Mouse (Mus musculus): Measurements from ENCODE around the gene Pmvk. TPM values are rescaled to one million over a fixed set of nuclear protein-coding genes. Genes with fewer than 3 reads are reported as not detected.

Pmvk gene
- polyA plus RNA-seq (2014; fragmentation: Nextera tagmentation; extraction: Ambion mirVana) = 50.4 and 50.5 TPM in 2 replicates

- no peaks in the 10 kb centered on the region for H3K36me3 ChIP-seq (ENCODE audit: control insufficient read depth, insufficient read depth, low read length)
- no peak within 1 kb of the TSS for H3K27ac ChIP-seq (ENCODE audit: low read length)
- no peak within 1 kb of the TSS for H3K4me3 ChIP-seq (ENCODE audit: low read depth, low read length)
- no peaks in the 10 kb centered on the region for H3K4me1 ChIP-seq (ENCODE audit: control insufficient read depth, insufficient read depth, low read length)
- ATAC-seq (ENCODE audit: insufficient number of reproducible peaks, insufficient read depth, low FRiP score, low read depth) = no peak
- WGBS = 48% methylated on average over 10 of the region's 10 CpGs
- no peaks in the 10 kb centered on the region for H3K9me3 ChIP-seq (ENCODE audit: control insufficient read depth, low read depth, low read length)
- H3K4me2 ChIP-seq (replicated peaks; ENCODE audit: low read depth, low read length) = no peak within 1 kb of the TSS
- H3K27me3 ChIP-seq (ENCODE audit: control insufficient read depth, insufficient read depth, low read length) = no peaks in the 10 kb centered on the region
- H3K9ac ChIP-seq (replicated peaks; ENCODE audit: low read depth, low read length) = no peak within 1 kb of the TSS
Observed at GRCm38 (mm10) chr3:89454401-89455177, at the start of gene Pmvk. Gene Pmvk, plus strand, starts transcription at chr3:89454541.

- H3K4me1 ChIP-seq (ENCODE audit: control insufficient read depth, insufficient read depth, low read length) = peaks cover 4% of the 10 kb centered on the region; the same call in 1 of the 2 replicates
- no peaks in the 10 kb centered on the region for H3K9me3 ChIP-seq (ENCODE audit: control insufficient read depth, low read depth, low read length)
- peaks cover 12% of the 10 kb centered on the region; the same call in 1 of the 2 replicates for H3K36me3 ChIP-seq (ENCODE audit: control insufficient read depth, insufficient read depth, low read length)
- no peaks in the 10 kb centered on the region for H3K27me3 ChIP-seq (ENCODE audit: control insufficient read depth, insufficient read depth, low read length)
- no peak overlapping the region for H3K9ac ChIP-seq (replicated peaks; ENCODE audit: low read depth, low read length)
- WGBS = 87% methylated on average over 6 of the region's 6 CpGs
- no peak overlapping the region for H3K27ac ChIP-seq (ENCODE audit: low read length)
- H3K4me3 ChIP-seq (ENCODE audit: low read depth, low read length) = no peak overlapping the region
- ATAC-seq (ENCODE audit: insufficient number of reproducible peaks, insufficient read depth, low FRiP score, low read depth) = no peak
- no peak overlapping the region for H3K4me2 ChIP-seq (replicated peaks; ENCODE audit: low read depth, low read length)
Observed at GRCm38 (mm10) chr3:89406887-89407286, 47.5 kb upstream of the Pmvk start.

- H3K4me1 ChIP-seq (ENCODE audit: control insufficient read depth, insufficient read depth, low read length) = peaks cover 4% of the 10 kb centered on the region; the same call in 1 of the 2 replicates
- no peak for ATAC-seq (ENCODE audit: insufficient number of reproducible peaks, insufficient read depth, low FRiP score, low read depth)
- H3K36me3 ChIP-seq (ENCODE audit: control insufficient read depth, insufficient read depth, low read length) = peaks cover 3% of the 10 kb centered on the region
- WGBS = 62% methylated on average over 16 of the region's 16 CpGs
- H3K27ac ChIP-seq (ENCODE audit: low read length) = no peak overlapping the region
- H3K4me2 ChIP-seq (replicated peaks; ENCODE audit: low read depth, low read length) = no peak overlapping the region
- no peaks in the 10 kb centered on the region for H3K27me3 ChIP-seq (ENCODE audit: control insufficient read depth, insufficient read depth, low read length)
- no peak overlapping the region for H3K4me3 ChIP-seq (ENCODE audit: low read depth, low read length)
- no peak overlapping the region for H3K9ac ChIP-seq (replicated peaks; ENCODE audit: low read depth, low read length)
- H3K9me3 ChIP-seq (ENCODE audit: control insufficient read depth, low read depth, low read length) = no peaks in the 10 kb centered on the region
Observed at GRCm38 (mm10) chr3:89408448-89408847, 45.9 kb upstream of the Pmvk start.

- Histone ChIP-seq H3K9me3 (ENCODE audit: control insufficient read depth, low read depth, low read length) (no peaks in the 10 kb centered on the region), H3K36me3 (ENCODE audit: control insufficient read depth, insufficient read depth, low read length) (peaks cover 10% of the 10 kb centered on the region), H3K4me3 (ENCODE audit: low read depth, low read length) (no peak overlapping the region), H3K9ac (replicated peaks; ENCODE audit: low read depth, low read length) (no peak overlapping the region), H3K4me1 (ENCODE audit: control insufficient read depth, insufficient read depth, low read length) (peaks cover 4% of the 10 kb centered on the region; the same call in 1 of the 2 replicates), H3K27me3 (ENCODE audit: control insufficient read depth, insufficient read depth, low read length) (no peaks in the 10 kb centered on the region), H3K27ac (ENCODE audit: low read length) (no peak overlapping the region), H3K4me2 (replicated peaks; ENCODE audit: low read depth, low read length) (no peak overlapping the region)
- 93% methylated on average over 3 of the region's 3 CpGs for WGBS
- ATAC-seq (ENCODE audit: insufficient number of reproducible peaks, insufficient read depth, low FRiP score, low read depth) = no peak
Observed at GRCm38 (mm10) chr3:89409701-89410100, 44.6 kb upstream of the Pmvk start.

GRCm38 (mm10) chr3:89410864-89411263 lies 43.5 kb upstream of the Pmvk start:
- Histone ChIP-seq H3K36me3 (ENCODE audit: control insufficient read depth, insufficient read depth, low read length) (peaks cover 20% of the 10 kb centered on the region), H3K9me3 (ENCODE audit: control insufficient read depth, low read depth, low read length) (no peaks in the 10 kb centered on the region), H3K27me3 (ENCODE audit: control insufficient read depth, insufficient read depth, low read length) (no peaks in the 10 kb centered on the region), H3K4me2 (replicated peaks; ENCODE audit: low read depth, low read length) (peak overlapping the region; percentile 78), H3K27ac (ENCODE audit: low read length) (no peak overlapping the region), H3K4me3 (ENCODE audit: low read depth, low read length) (peak overlapping the region; percentile 62), H3K9ac (replicated peaks; ENCODE audit: low read depth, low read length) (peak overlapping the region; percentile 48; the same call in 1 of the 2 replicates), H3K4me1 (ENCODE audit: control insufficient read depth, insufficient read depth, low read length) (peaks cover 4% of the 10 kb centered on the region; the same call in 1 of the 2 replicates)
- no peak for ATAC-seq (ENCODE audit: insufficient number of reproducible peaks, insufficient read depth, low FRiP score, low read depth)
- WGBS = 78% methylated on average over 10 of the region's 10 CpGs

- Histone ChIP-seq H3K9me3 (ENCODE audit: control insufficient read depth, low read depth, low read length) (no peaks in the 10 kb centered on the region), H3K9ac (replicated peaks; ENCODE audit: low read depth, low read length) (peak within 1 kb of the TSS; percentile 48), H3K27ac (ENCODE audit: low read length) (peak within 1 kb of the TSS; percentile 39; the same call in 1 of the 2 replicates), H3K4me1 (ENCODE audit: control insufficient read depth, insufficient read depth, low read length) (peaks cover 9% of the 10 kb centered on the region; the same call in 1 of the 2 replicates), H3K4me2 (replicated peaks; ENCODE audit: low read depth, low read length) (peak within 1 kb of the TSS; percentile 78), H3K4me3 (ENCODE audit: low read depth, low read length) (peak within 1 kb of the TSS; percentile 62), H3K27me3 (ENCODE audit: control insufficient read depth, insufficient read depth, low read length) (no peaks in the 10 kb centered on the region), H3K36me3 (ENCODE audit: control insufficient read depth, insufficient read depth, low read length) (peaks cover 26% of the 10 kb centered on the region)
- peak; percentile 99 for ATAC-seq (ENCODE audit: insufficient number of reproducible peaks, insufficient read depth, low FRiP score, low read depth)
- WGBS = 6% methylated on average over 28 of the region's 28 CpGs
Observed at GRCm38 (mm10) chr3:89411490-89412393, 42.6 kb upstream of the Pmvk start, which contains the start of gene Flad1. Gene Flad1, minus strand, starts transcription at chr3:89411870.

- no peak overlapping the region for H3K9ac ChIP-seq (replicated peaks; ENCODE audit: low read depth, low read length)
- peaks cover 26% of the 10 kb centered on the region for H3K36me3 ChIP-seq (ENCODE audit: control insufficient read depth, insufficient read depth, low read length)
- no peaks in the 10 kb centered on the region for H3K9me3 ChIP-seq (ENCODE audit: control insufficient read depth, low read depth, low read length)
- no peak overlapping the region for H3K27ac ChIP-seq (ENCODE audit: low read length)
- H3K4me3 ChIP-seq (ENCODE audit: low read depth, low read length) = no peak overlapping the region
- no peak overlapping the region for H3K4me2 ChIP-seq (replicated peaks; ENCODE audit: low read depth, low read length)
- 96% methylated on average over 8 of the region's 8 CpGs for WGBS
- peaks cover 19% of the 10 kb centered on the region; the same call in 1 of the 2 replicates for H3K4me1 ChIP-seq (ENCODE audit: control insufficient read depth, insufficient read depth, low read length)
- no peak for ATAC-seq (ENCODE audit: insufficient number of reproducible peaks, insufficient read depth, low FRiP score, low read depth)
- H3K27me3 ChIP-seq (ENCODE audit: control insufficient read depth, insufficient read depth, low read length) = no peaks in the 10 kb centered on the region
Observed at GRCm38 (mm10) chr3:89416158-89416557, 38.2 kb upstream of the Pmvk start.

- Histone ChIP-seq H3K9ac (replicated peaks; ENCODE audit: low read depth, low read length) (peak overlapping the region; percentile 34; the same call in 1 of the 2 replicates), H3K27ac (ENCODE audit: low read length) (no peak overlapping the region; the same call in 1 of the 2 replicates)
- 19% methylated on average over 2 of the region's 2 CpGs for WGBS
Observed at GRCm38 (mm10) chr3:89417131-89417530, 37.2 kb upstream of the Pmvk start.

More at GRCm38 (mm10) chr3:89417131-89417530, 37.2 kb upstream of the Pmvk start:
- Histone ChIP-seq H3K9me3 (ENCODE audit: control insufficient read depth, low read depth, low read length) (no peaks in the 10 kb centered on the region), H3K27me3 (ENCODE audit: control insufficient read depth, insufficient read depth, low read length) (no peaks in the 10 kb centered on the region), H3K4me1 (ENCODE audit: control insufficient read depth, insufficient read depth, low read length) (peaks cover 26% of the 10 kb centered on the region; the same call in 1 of the 2 replicates), H3K36me3 (ENCODE audit: control insufficient read depth, insufficient read depth, low read length) (peaks cover 26% of the 10 kb centered on the region), H3K4me2 (replicated peaks; ENCODE audit: low read depth, low read length) (peak overlapping the region; percentile 67), H3K4me3 (ENCODE audit: low read depth, low read length) (peak overlapping the region; percentile 53)
- ATAC-seq (ENCODE audit: insufficient number of reproducible peaks, insufficient read depth, low FRiP score, low read depth) = no peak
